Mouse (Mus musculus) forebrain, postnatal 0 days (tissue): Measurements from ENCODE around the gene Apc2. TPM values are rescaled to one million over a fixed set of nuclear protein-coding genes. Genes with fewer than 3 reads are reported as not detected.

Source experiments
- ATAC-seq: fragments of 200-750 bp; cut with Nextera tagmentation; 2 replicates; pipeline ENCODE4 v1.8.0; 2017; ENCODE audit warnings: mild to moderate bottlenecking, moderate library complexity
- DNase-seq: peaks from one replicate; pipeline ENCODE4 v3.0.0-alpha.2; 2015
- H3K27ac ChIP-seq: fragments of 300-500 bp; sonication (generic); 2 replicates; pipeline ENCODE4 v1.5.1; 2014; ENCODE audit warnings: low read depth, mild to moderate bottlenecking, antibody characterized with exemption, low read length, moderate library complexity, mixed read lengths
- H3K27me3 ChIP-seq: fragments of 300-500 bp; sonication (generic); 2 replicates; pipeline ENCODE4 v1.6.1; 2014; ENCODE audit warnings: mild to moderate bottlenecking, low read length, mixed read lengths; ENCODE audit not compliant: insufficient read depth
- H3K36me3 ChIP-seq: fragments of 300-500 bp; sonication (generic); 2 replicates; pipeline ENCODE4 v1.6.1; 2014; ENCODE audit warnings: mild to moderate bottlenecking, moderate library complexity; ENCODE audit not compliant: insufficient read depth
- H3K4me1 ChIP-seq: fragments of 300-500 bp; sonication (generic); 2 replicates; pipeline ENCODE4 v1.6.1; 2014; ENCODE audit warnings: antibody characterized with exemption; ENCODE audit not compliant: insufficient read depth
- H3K4me2 ChIP-seq: fragments of 300-500 bp; sonication (generic); 2 replicates; pipeline ENCODE4 v1.6.1; 2014; ENCODE audit warnings: low read depth, mild to moderate bottlenecking, moderate library complexity
- H3K4me3 ChIP-seq: fragments of 300-500 bp; sonication (generic); 2 replicates; pipeline ENCODE4 v1.5.1; 2014; ENCODE audit warnings: low read depth, low read length, mixed read lengths
- H3K9ac ChIP-seq: fragments of 300-500 bp; sonication (generic); 2 replicates; pipeline ENCODE4 v1.6.1; 2014; ENCODE audit warnings: mild to moderate bottlenecking
- H3K9me3 ChIP-seq: fragments of 300-500 bp; sonication (generic); 2 replicates; pipeline ENCODE4 v1.6.1; 2016; ENCODE audit warnings: low read length
- CTCF ChIP-seq: sonication (generic); IDR thresholded peaks from 2 replicates; pipeline ENCODE4 v1.5.1; 2016; ENCODE audit warnings: antibody characterized with exemption, control low read depth, low read depth
- WGBS: fragments of 180-500 bp; shearing (Covaris S2); extraction: QIAGEN DNeasy Blood & Tissue Kit; methylation state at CpG from one replicate; pipeline ENCODE4 v1.1.7; 2014; 5-methylcytosine and 5-hydroxymethylcytosine counted together
- polyA plus RNA-seq: library from polyadenylated mRNA; unstranded; fragments of >200 nt; fragmentation: Nextera tagmentation; extraction: Ambion mirVana; gene quantifications from 2 replicates; pipeline ENCODE4 v1.2.1, GENCODE M21; 2015
- total RNA-seq: library from RNA; depleted of rRNA; stranded (reverse); fragments of >200 nt; gene quantifications from 2 replicates; pipeline ENCODE4 v1.2.3, GENCODE M21; 2014

Gene Apc2
- total and polyA plus RNA-seq, 2 experiments from 2014 or later, result 112 to 328 TPM

DNA sequence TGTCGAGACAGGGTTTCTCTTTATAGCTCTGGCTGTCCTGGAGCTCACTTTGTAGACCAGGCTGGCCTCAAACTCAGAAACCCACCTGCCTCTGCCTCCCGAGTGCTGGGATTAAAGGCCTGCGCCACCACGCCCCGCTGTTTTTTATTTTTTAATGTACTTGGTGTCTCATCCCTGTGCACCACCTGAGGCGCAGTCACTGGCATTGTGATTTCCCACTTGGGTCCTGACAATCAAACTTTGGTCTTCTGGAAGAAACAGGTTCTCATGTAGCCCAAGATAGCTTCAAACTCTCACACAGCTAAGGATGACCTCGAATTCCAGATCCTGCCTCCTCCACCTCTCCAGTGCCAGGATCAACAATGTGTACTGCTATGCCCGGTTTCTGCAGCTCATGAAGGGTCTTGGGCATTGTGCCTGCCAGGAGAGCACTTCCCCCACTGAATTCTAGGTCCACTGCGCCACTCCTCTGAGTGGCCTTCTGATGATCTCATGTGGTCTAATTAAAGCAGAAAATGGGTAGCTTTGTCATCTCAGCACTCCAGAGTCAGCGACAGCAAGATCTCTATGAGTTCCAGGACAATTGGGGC, 32.9 kb upstream of the Apc2 start:
- H3K4me1 ChIP-seq, result peaks cover 22% of the 10 kb centered on the region
- H3K9me3 ChIP-seq, result no peaks in the 10 kb centered on the region
- no peak for TF ChIP-seq CTCF
- ATAC-seq, result no peak
- no peak overlapping the region for H3K9ac ChIP-seq
- no peak for DNase-seq
- H3K4me2 ChIP-seq, result no peak overlapping the region
- H3K4me3 ChIP-seq, result no peak overlapping the region
- H3K27me3 ChIP-seq, result no peaks in the 10 kb centered on the region
- no peak overlapping the region for H3K27ac ChIP-seq
- H3K36me3 ChIP-seq, result peaks cover 3% of the 10 kb centered on the region; the same call in 1 of the 2 replicates
- WGBS, result 93% methylated on average over 10 of the region's 10 CpGs

DNA sequence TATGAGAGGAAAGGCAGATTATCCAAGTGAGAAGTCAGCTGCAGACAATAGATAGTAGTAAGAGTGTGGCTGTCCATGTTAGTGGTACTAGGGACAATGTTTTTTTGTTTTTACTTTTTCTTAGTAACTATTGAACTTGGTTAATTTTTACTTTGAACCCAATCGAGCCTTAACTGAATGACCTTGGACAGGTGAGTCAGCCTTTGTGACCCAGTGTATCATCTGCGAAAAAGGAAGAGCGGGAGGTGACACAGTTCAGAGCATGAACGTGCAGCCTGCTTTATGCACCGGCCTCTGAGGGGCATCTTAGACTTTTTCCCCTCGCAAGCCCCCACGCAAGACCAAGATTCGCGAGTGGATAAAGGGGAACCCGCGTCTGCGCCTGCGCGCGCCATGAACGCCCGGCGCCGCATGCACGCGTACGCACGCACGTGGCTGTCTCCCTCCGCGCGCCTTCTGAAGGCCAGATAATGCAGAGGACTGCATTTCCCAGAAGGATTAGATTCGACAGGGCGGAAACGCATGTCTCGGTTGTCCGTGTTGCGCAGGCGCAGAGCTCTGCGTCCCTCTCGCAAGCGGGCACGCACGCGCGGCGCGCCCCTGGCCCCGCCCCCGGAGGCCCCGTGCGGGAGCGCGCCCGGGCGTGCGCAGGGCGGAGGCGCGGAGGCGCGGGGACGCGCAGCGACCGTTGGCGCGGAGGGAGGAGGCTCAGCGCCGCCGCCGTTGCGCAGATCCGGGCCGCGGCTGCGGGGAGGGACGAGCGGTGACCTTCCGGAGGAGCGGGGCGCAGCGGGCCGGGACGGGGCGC, 31.2 kb upstream of the Apc2 start:
- Histone ChIP-seq H3K4me3 (peak overlapping the region; percentile 98), H3K4me2 (peak overlapping the region; percentile 65), H3K36me3 (no peaks in the 10 kb centered on the region), H3K4me1 (peaks cover 23% of the 10 kb centered on the region), H3K27me3 (no peaks in the 10 kb centered on the region), H3K27ac (peak overlapping the region; percentile 70), H3K9ac (peak overlapping the region; percentile 97), H3K9me3 (no peaks in the 10 kb centered on the region)
- ATAC-seq (peak; percentile 84), DNase-seq (peak; percentile 100)
- 0 out of 2 replicates have a peak, but pooled peaks have one; percentile 5 for TF ChIP-seq CTCF
- WGBS, result 2% methylated on average over 80 of the region's 81 CpGs

DNA sequence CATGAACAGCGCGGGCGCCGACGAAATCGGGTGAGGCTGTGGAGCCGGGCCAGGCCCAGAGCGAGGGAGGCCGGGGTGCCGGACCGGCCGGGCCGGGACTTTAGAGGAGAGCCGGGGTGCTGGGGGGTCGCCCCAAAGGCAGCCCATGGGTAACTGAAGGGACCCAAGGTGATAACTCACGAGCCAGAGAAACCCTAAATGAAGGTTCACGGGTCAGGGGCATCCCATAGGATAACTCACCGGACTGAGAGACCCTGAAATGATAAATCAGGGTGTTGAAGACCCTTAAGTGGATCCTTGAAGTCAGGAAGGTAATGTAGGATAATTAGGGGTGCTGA, 30.7 kb upstream of the Apc2 start:
- no peaks in the 10 kb centered on the region for H3K36me3 ChIP-seq
- H3K4me2 ChIP-seq, result peak overlapping the region; percentile 65
- H3K27me3 ChIP-seq, result no peaks in the 10 kb centered on the region
- H3K4me1 ChIP-seq, result peaks cover 17% of the 10 kb centered on the region
- H3K9ac ChIP-seq, result peak overlapping the region; percentile 97
- H3K9me3 ChIP-seq, result no peaks in the 10 kb centered on the region
- 3% methylated on average over 18 of the region's 18 CpGs for WGBS
- H3K4me3 ChIP-seq, result peak overlapping the region; percentile 98
- no peak for ATAC-seq
- peak overlapping the region; percentile 70 for H3K27ac ChIP-seq
- DNase-seq, result no peak
- TF ChIP-seq CTCF, result no peak

DNA sequence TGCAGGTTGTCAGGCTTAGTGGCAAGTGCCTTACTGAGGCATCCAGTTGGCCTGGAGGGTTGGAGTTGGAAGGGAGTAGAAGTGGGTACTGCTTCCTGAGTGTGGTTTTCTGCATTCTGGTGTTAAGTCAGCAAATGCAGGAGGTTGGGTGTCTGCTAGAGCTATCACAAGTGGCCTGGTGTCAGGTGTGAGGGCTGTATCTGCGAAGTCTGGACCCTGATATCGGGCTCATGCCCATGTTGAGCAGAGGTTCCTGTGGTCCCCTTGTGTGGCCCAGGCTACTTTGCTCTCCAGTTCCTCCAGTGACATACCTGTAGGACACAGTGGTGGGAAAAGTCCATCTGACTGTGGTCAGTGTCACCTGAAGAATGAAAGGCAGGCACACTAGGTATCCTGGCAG, 25.7 kb upstream of the Apc2 start:
- DNase-seq (no peak), ATAC-seq (no peak)
- WGBS, result 98% methylated on average over 2 of the region's 2 CpGs
- TF ChIP-seq CTCF, result no peak
- H3K4me2 ChIP-seq, result no peak overlapping the region
- peaks cover 4% of the 10 kb centered on the region; the same call in 1 of the 2 replicates for H3K36me3 ChIP-seq
- H3K4me3 ChIP-seq, result no peak overlapping the region
- no peak overlapping the region for H3K27ac ChIP-seq
- peak overlapping the region; percentile 22; the same call in 1 of the 2 replicates for H3K9ac ChIP-seq
- H3K27me3 ChIP-seq, result no peaks in the 10 kb centered on the region
- no peaks in the 10 kb centered on the region for H3K9me3 ChIP-seq
- H3K4me1 ChIP-seq, result peaks cover 15% of the 10 kb centered on the region

DNA sequence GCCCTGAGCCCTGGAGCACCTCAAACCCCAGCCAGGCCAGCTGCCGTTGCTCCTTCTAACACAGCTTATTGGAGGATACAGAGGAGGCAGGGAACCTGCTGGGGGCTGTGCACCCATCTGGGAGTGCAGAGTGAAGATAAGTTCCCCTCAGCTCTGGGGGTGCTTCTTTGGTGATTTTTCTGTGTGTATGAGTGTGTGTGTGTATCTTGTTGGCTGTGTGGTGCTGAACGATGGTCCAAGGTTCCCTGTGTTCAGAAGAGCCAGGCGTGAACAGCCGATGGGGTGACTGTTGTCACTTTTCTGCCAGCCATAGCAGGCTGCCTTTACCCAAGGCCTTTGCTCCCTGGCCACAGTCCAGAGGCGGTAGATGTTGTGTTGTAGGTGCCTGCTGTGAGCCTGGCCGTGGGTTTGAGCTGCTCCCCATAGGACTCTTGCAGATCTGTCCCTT, 25.0 kb upstream of the Apc2 start:
- Histone ChIP-seq H3K4me1 (peaks cover 15% of the 10 kb centered on the region), H3K9me3 (no peaks in the 10 kb centered on the region), H3K36me3 (peaks cover 7% of the 10 kb centered on the region; the same call in 1 of the 2 replicates), H3K9ac (peak overlapping the region; percentile 22; the same call in 1 of the 2 replicates), H3K27ac (no peak overlapping the region), H3K27me3 (no peaks in the 10 kb centered on the region), H3K4me3 (no peak overlapping the region), H3K4me2 (no peak overlapping the region)
- 66% methylated on average over 6 of the region's 6 CpGs for WGBS
- no peak for ATAC-seq
- no peak for TF ChIP-seq CTCF
- no peak for DNase-seq

DNA sequence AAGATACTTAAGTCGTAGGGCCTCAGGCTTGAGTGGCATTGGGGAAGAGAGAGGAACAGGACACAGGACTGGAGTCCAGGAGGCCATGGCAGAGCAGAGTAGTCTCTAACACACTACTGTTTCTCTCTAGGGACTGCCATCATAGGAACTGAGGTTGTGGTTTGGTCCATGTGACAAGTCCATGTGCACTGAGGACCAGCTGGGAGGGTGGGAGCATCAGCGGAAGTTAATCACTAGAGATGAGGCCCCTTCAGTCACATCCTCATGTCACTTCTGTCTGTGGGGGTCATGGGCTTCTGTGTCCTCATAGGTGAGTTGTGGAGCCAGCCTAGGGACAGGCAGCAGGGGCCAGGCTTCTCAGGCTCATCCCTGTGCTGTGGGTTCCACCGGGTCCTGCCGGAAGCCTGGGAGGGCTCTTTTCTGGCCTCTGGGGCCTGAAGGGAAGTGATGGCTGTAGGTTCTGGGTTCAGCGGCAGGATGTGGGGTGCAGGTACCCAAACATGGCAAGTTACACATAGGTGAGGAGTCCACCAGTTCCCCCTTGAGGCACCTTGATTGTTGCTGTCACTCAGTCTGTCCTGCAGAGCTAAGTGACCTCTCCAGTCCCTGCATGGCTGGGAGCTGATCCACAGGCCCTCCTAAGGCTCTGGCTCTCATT, 24.5 kb upstream of the Apc2 start:
- WGBS, result 90% methylated on average over 5 of the region's 5 CpGs
- no peak overlapping the region for H3K9ac ChIP-seq

More for the DNA sequence above, 24.5 kb upstream of the Apc2 start:
- peaks cover 15% of the 10 kb centered on the region for H3K4me1 ChIP-seq
- H3K4me2 ChIP-seq, result no peak overlapping the region
- no peaks in the 10 kb centered on the region for H3K9me3 ChIP-seq
- TF ChIP-seq CTCF, result no peak
- no peaks in the 10 kb centered on the region for H3K27me3 ChIP-seq
- H3K36me3 ChIP-seq, result peaks cover 12% of the 10 kb centered on the region; the same call in 1 of the 2 replicates
- no peak for ATAC-seq
- no peak for DNase-seq
- H3K4me3 ChIP-seq, result no peak overlapping the region
- H3K27ac ChIP-seq, result no peak overlapping the region
